Mouse (Mus musculus) G1E (cell line): ENCODE data around the gene Cbx5.

Experiments
- CTCF ChIP-seq: IDR thresholded peaks from 2 replicates; pipeline ENCODE4 v1.5.1; 2012; ENCODE audit warnings: low read depth, low read length, inconsistent platforms, mixed read lengths
- GATA1 ChIP-seq: IDR thresholded peaks from 2 replicates; pipeline ENCODE4 v1.6.1; 2012; ENCODE audit warnings: borderline replicate concordance, low read length, inconsistent platforms, mixed read lengths
- POLR2AphosphoS5 ChIP-seq: IDR thresholded peaks from 2 replicates; pipeline ENCODE4 v1.6.1; 2012; ENCODE audit warnings: low read depth, low read length, inconsistent platforms; ENCODE audit not compliant: insufficient replicate concordance
- TAL1 ChIP-seq: conservative IDR thresholded peaks from 2 replicates; pipeline ENCODE4 v1.6.1; 2012; ENCODE audit warnings: low read depth, low read length, inconsistent platforms, mixed read lengths

- TF ChIP-seq GATA1 = no peak
- TF ChIP-seq CTCF = no peak
- no peak for TF ChIP-seq TAL1
- no peak for TF ChIP-seq POLR2AphosphoS5
Measured at GRCm38 (mm10) chr15:103259989-103260388, 20.4 kb upstream of the Cbx5 start.
